Mouse (Mus musculus) stomach, embryonic 14.5 days (tissue): ENCODE results near the gene Gbf1. TPM values are rescaled to one million over a fixed set of nuclear protein-coding genes. Genes with fewer than 3 reads are reported as not detected.

Experiments
- ATAC-seq: fragments of 200-750 bp; cut with Nextera tagmentation; 2 replicates; pipeline ENCODE4 v1.8.0; 2017; ENCODE audit warnings: low read depth, moderate TSS enrichment; ENCODE audit not compliant: insufficient number of reproducible peaks, insufficient read depth, low FRiP score
- H3K27ac ChIP-seq: fragments of 300-500 bp; sonication (generic); 2 replicates; pipeline ENCODE4 v1.5.1; 2014; ENCODE audit warnings: mild to moderate bottlenecking, low read length, moderate library complexity, mixed read lengths
- H3K27me3 ChIP-seq: fragments of 300-500 bp; sonication (generic); 2 replicates; pipeline ENCODE4 v1.6.1; 2014; ENCODE audit warnings: low read length, control low read depth, mixed read lengths; ENCODE audit not compliant: control insufficient read depth, insufficient read depth
- H3K36me3 ChIP-seq: fragments of 300-500 bp; sonication (generic); 2 replicates; pipeline ENCODE4 v1.6.1; 2014; ENCODE audit warnings: mild to moderate bottlenecking, control low read depth, low read length, moderate library complexity, mixed read lengths; ENCODE audit not compliant: control insufficient read depth, insufficient read depth
- H3K4me1 ChIP-seq: fragments of 300-500 bp; sonication (generic); 2 replicates; pipeline ENCODE4 v1.6.1; 2014; ENCODE audit warnings: low read length, control low read depth, mixed read lengths; ENCODE audit not compliant: control insufficient read depth, insufficient read depth
- H3K4me2 ChIP-seq: fragments of 300-500 bp; sonication (generic); replicated peaks from 2 replicates; pipeline ENCODE4 v1.6.1; 2014; ENCODE audit warnings: low read depth, low read length, control low read depth
- H3K4me3 ChIP-seq: fragments of 300-500 bp; sonication (generic); 2 replicates; pipeline ENCODE4 v1.5.1; 2014; ENCODE audit warnings: low read depth, low read length, control low read depth
- H3K9ac ChIP-seq: fragments of 300-500 bp; sonication (generic); replicated peaks from 2 replicates; pipeline ENCODE4 v1.6.1; 2014; ENCODE audit warnings: low read depth, mild to moderate bottlenecking, control low read depth, low read length, moderate library complexity, mixed read lengths
- H3K9me3 ChIP-seq: fragments of 300-500 bp; sonication (generic); 2 replicates; pipeline ENCODE4 v1.6.1; 2016; ENCODE audit warnings: low read depth, low read length, control low read depth; ENCODE audit not compliant: control insufficient read depth
- WGBS: fragments of 180-500 bp; shearing (Covaris S2); extraction: QIAGEN DNeasy Blood & Tissue Kit; methylation state at CpG from one replicate; pipeline ENCODE4 v1.1.7; 2014; 5-methylcytosine and 5-hydroxymethylcytosine counted together
- polyA plus RNA-seq: library from polyadenylated mRNA; unstranded; fragments of >200 nt; fragmentation: Nextera tagmentation; extraction: Ambion mirVana; gene quantifications from 2 replicates; pipeline ENCODE4 v1.2.1, GENCODE M21; 2014

The Gbf1 gene
- polyA plus RNA-seq, 1 experiment from 2014 or later = 63.7 TPM

DNA sequence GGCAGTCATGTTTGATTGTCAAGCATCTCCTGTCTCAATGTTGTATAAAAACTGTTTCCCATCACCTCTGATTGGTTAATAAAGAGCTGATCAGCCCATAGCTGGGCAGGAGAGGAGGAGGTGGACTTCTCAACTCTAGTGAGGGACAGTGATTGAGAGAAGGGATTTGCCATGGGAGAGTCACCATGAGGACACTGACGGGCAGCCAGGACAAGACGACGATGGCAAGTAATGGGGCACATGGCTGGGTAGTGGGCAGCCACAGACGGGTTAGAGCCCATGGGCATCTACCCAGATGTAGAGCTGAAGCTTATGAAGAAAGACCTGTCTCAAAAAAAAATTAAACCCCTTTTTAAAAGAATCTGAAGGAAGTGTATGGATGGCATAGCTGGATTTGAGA, 150.2 kb downstream of the Gbf1 start:
- Histone ChIP-seq H3K36me3 (peaks cover 5% of the 10 kb centered on the region; the same call in 1 of the 2 replicates), H3K4me3 (no peak overlapping the region), H3K4me1 (peaks cover 11% of the 10 kb centered on the region; the same call in 1 of the 2 replicates), H3K27me3 (no peaks in the 10 kb centered on the region), H3K4me2 (no peak overlapping the region), H3K9ac (no peak overlapping the region), H3K27ac (no peak overlapping the region), H3K9me3 (no peaks in the 10 kb centered on the region)
- no peak for ATAC-seq
- WGBS = 90% methylated on average over 4 of the region's 4 CpGs

DNA sequence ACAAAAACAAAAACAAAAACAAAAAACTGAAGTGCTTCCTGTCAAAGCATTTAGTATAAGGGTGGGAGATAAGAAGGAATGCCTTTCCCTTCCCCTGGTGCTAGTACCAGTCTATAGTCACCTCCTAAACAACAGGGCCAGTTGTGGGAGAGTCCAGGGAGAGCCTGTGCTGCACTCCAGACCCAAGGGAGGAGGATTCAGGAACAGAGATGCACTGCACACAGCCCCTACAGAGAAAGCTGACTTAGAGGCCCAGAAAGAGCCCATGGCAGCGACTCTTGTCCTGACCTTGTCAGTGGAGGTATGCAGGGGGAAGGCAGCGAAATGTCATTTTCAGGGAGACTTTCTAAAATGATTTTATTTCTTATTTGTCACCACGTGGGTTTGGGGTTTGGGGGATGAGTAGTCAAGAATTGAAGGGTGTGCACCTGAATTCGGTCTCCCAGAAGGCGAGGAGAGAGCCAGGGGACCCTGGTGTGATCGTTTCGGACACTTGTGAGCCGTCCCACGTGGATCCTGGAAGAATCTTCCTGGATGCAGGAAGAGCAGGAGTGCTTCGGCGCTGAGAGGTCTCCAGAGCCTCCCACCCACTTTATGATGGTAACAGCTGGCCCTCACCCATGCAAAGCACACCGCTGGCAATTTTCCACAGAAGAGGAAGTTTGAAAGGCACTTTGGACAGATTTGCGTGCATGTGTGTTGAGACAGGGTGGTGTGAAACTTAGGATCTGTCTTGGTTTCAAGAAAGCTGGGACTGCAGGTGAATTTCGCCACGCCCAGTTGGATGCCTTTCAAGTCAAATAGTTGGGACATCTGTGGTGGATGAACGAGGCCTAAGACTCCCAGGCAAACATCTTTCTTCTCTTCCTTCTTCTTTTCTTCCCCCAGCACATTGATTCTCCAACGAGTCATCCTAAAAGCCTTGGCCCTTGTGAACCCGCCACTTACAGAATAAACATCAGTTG, 151.2 kb downstream of the Gbf1 start:
- no peak overlapping the region for H3K9ac ChIP-seq

GRCm38 (mm10) chr19:46304216-46304841, 152.0 kb downstream of the Gbf1 start, which contains the start of gene Nfkb2:
Gene Nfkb2 (plus strand): TSS chr19:46304320.
- Histone ChIP-seq H3K27ac (peak within 1 kb of the TSS; percentile 71), H3K4me3 (peak within 1 kb of the TSS; percentile 81), H3K4me2 (peak within 1 kb of the TSS; percentile 99), H3K4me1 (peaks cover 18% of the 10 kb centered on the region; the same call in 1 of the 2 replicates), H3K9ac (peak within 1 kb of the TSS; percentile 45; the same call in 1 of the 2 replicates), H3K36me3 (peaks cover 12% of the 10 kb centered on the region), H3K27me3 (no peaks in the 10 kb centered on the region), H3K9me3 (no peaks in the 10 kb centered on the region)
- WGBS = under 1% methylated on average over 39 of the region's 39 CpGs
- peak; percentile 88 for ATAC-seq

More for the DNA sequence above, 151.2 kb downstream of the Gbf1 start:
- peak overlapping the region; percentile 99 for H3K4me2 ChIP-seq
- no peak overlapping the region; the same call in 1 of the 2 replicates for H3K27ac ChIP-seq
- H3K9me3 ChIP-seq = no peaks in the 10 kb centered on the region
- H3K27me3 ChIP-seq = no peaks in the 10 kb centered on the region
- WGBS = 52% methylated on average over 18 of the region's 18 CpGs
- ATAC-seq = no peak
- peaks cover 12% of the 10 kb centered on the region for H3K36me3 ChIP-seq
- H3K4me3 ChIP-seq = peak overlapping the region; percentile 81
- H3K4me1 ChIP-seq = peaks cover 13% of the 10 kb centered on the region; the same call in 1 of the 2 replicates

GRCm38 (mm10) chr19:46304908-46305333, 152.6 kb downstream of the Gbf1 start:
- Histone ChIP-seq H3K9ac (peak overlapping the region; percentile 45; the same call in 1 of the 2 replicates), H3K4me3 (peak overlapping the region; percentile 81), H3K4me1 (peaks cover 18% of the 10 kb centered on the region; the same call in 1 of the 2 replicates), H3K36me3 (peaks cover 17% of the 10 kb centered on the region), H3K4me2 (peak overlapping the region; percentile 99), H3K9me3 (no peaks in the 10 kb centered on the region), H3K27me3 (no peaks in the 10 kb centered on the region), H3K27ac (peak overlapping the region; percentile 71)
- 2% methylated on average over 34 of the region's 34 CpGs for WGBS
- peak; percentile 26 for ATAC-seq

- Histone ChIP-seq H3K9ac (peak overlapping the region; percentile 45), H3K9me3 (no peaks in the 10 kb centered on the region), H3K4me3 (peak overlapping the region; percentile 81), H3K4me1 (peaks cover 18% of the 10 kb centered on the region; the same call in 1 of the 2 replicates), H3K36me3 (peaks cover 23% of the 10 kb centered on the region), H3K4me2 (peak overlapping the region; percentile 99), H3K27me3 (no peaks in the 10 kb centered on the region), H3K27ac (peak overlapping the region; percentile 71; the same call in 1 of the 2 replicates)
- 1% methylated on average over 36 of the region's 43 CpGs for WGBS
- peak; percentile 76 for ATAC-seq
Observed at GRCm38 (mm10) chr19:46305432-46306267, 153.3 kb downstream of the Gbf1 start.

DNA sequence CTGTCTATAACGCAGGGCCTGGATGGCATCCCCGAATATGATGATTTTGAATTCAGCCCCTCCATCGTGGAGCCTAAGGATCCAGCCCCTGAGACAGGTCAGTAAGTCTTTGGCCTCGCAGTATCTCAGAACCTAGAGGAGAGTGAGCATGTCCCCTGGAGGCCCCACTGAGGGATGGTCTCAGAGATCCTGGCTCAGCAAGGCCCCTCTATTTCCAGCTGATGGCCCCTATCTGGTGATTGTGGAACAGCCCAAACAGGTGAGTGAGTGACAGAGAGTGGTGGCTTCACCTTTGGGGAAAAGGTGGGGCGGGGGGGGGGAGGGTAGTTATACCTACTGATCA, 153.9 kb downstream of the Gbf1 start:
- H3K27ac ChIP-seq = no peak overlapping the region
- no peak for ATAC-seq
- peak overlapping the region; percentile 41; the same call in 1 of the 2 replicates for H3K9ac ChIP-seq
- peak overlapping the region; percentile 81 for H3K4me3 ChIP-seq
- WGBS = 57% methylated on average over 5 of the region's 5 CpGs
- H3K4me2 ChIP-seq = peak overlapping the region; percentile 99
- H3K36me3 ChIP-seq = peaks cover 27% of the 10 kb centered on the region
- no peaks in the 10 kb centered on the region for H3K9me3 ChIP-seq
- no peaks in the 10 kb centered on the region for H3K27me3 ChIP-seq
- H3K4me1 ChIP-seq = peaks cover 18% of the 10 kb centered on the region; the same call in 1 of the 2 replicates

GRCm38 (mm10) chr19:46306751-46307289, 154.5 kb downstream of the Gbf1 start:
- no peak for ATAC-seq
- H3K9me3 ChIP-seq = no peaks in the 10 kb centered on the region
- no peak overlapping the region for H3K27ac ChIP-seq
- peaks cover 18% of the 10 kb centered on the region; the same call in 1 of the 2 replicates for H3K4me1 ChIP-seq
- H3K4me3 ChIP-seq = no peak overlapping the region
- H3K4me2 ChIP-seq = no peak overlapping the region
- H3K9ac ChIP-seq = no peak overlapping the region
- peaks cover 33% of the 10 kb centered on the region for H3K36me3 ChIP-seq
- 94% methylated on average over 9 of the region's 9 CpGs for WGBS
- no peaks in the 10 kb centered on the region for H3K27me3 ChIP-seq
